Mouse (Mus musculus) forebrain, embryonic 12.5 days (tissue): ENCODE results near the gene Chaf1b. TPM values are rescaled to one million over a fixed set of nuclear protein-coding genes. Genes with fewer than 3 reads are reported as not detected.
A peak's percentile ranks its signal among the peaks of the same experiment; 100 is the strongest.

Source experiments
- ATAC-seq: fragments of 200-750 bp; cut with Nextera tagmentation; 2 replicates; pipeline ENCODE4 v1.8.0; 2017; ENCODE audit warnings: moderate TSS enrichment; ENCODE audit not compliant: low FRiP score
- H3K27ac ChIP-seq: fragments of 300-500 bp; sonication (generic); 2 replicates; pipeline ENCODE4 v1.5.1; 2016; ENCODE audit warnings: mild to moderate bottlenecking
- H3K27me3 ChIP-seq: fragments of 300-500 bp; sonication (generic); 2 replicates; pipeline ENCODE4 v1.6.1; 2016; ENCODE audit warnings: mild to moderate bottlenecking
- H3K36me3 ChIP-seq: fragments of 300-500 bp; sonication (generic); replicated peaks from 2 replicates; pipeline ENCODE4 v1.6.1; 2016; ENCODE audit warnings: mild to moderate bottlenecking
- H3K4me1 ChIP-seq: fragments of 300-500 bp; sonication (generic); 2 replicates; pipeline ENCODE4 v1.6.1; 2016
- H3K4me2 ChIP-seq: fragments of 300-500 bp; sonication (generic); 2 replicates; pipeline ENCODE4 v1.6.1; 2016; ENCODE audit warnings: mild to moderate bottlenecking, moderate library complexity
- H3K4me3 ChIP-seq: fragments of 300-500 bp; sonication (generic); replicated peaks from 2 replicates; pipeline ENCODE4 v1.5.1; 2016; ENCODE audit warnings: mild to moderate bottlenecking
- H3K9ac ChIP-seq: fragments of 300-500 bp; sonication (generic); 2 replicates; pipeline ENCODE4 v1.6.1; 2016; ENCODE audit warnings: mild to moderate bottlenecking
- H3K9me3 ChIP-seq: fragments of 300-500 bp; sonication (generic); 2 replicates; pipeline ENCODE4 v1.6.1; 2016
- WGBS: fragments of 180-500 bp; shearing (Covaris S2); methylation state at CpG from one replicate; pipeline ENCODE4 v1.1.7; 2016; 5-methylcytosine and 5-hydroxymethylcytosine counted together
- polyA plus RNA-seq: library from polyadenylated mRNA; unstranded; fragments of >200 nt; fragmentation: Nextera tagmentation; extraction: Ambion mirVana; gene quantifications from 2 replicates; pipeline ENCODE4 v1.2.1, GENCODE M21; 2016

Gene Chaf1b
- 92.4 and 93.4 TPM in 2 replicates for polyA plus RNA-seq

DNA sequence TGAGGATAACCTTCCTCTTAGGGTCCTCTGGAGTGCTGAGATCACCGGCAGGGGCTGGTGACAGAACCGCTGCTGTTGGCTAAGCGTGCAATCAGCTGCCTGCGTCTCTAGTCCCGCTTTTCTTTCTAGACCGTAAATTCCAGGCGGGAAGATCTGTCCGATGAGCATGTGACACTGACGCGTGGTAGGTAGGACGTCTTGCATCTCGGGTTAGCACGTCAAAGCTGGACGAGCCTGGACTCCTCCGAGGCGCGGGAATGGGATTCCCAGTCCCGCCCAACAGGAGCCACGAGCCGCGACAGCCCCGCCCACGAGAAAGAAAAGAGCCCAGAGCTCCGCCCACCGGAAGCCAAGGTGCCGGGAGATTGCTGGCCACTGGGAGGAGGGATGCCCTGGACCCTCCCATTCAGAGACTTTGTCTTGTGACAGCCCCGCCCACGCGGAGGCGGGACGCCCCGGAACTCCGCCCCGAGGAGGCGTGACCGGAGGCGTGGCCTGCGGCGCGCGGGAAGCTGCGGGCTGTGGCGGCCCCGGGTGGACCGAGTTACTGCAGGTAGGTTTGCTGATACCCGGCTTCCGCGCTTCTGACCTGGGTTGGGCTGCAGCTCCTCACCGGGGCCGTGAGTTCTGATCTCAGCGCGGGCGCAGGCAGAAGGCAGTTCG, at the start of gene Chaf1b:
Chaf1b (plus strand) TSS at position 479 of the 663 bp plus-strand sequence.
- peak within 1 kb of the TSS; percentile 80 for H3K4me3 ChIP-seq
- H3K9me3 ChIP-seq, result no peaks in the 10 kb centered on the region
- H3K9ac ChIP-seq, result peak within 1 kb of the TSS; percentile 75
- H3K27me3 ChIP-seq, result no peaks in the 10 kb centered on the region
- under 1% methylated on average over 54 of the region's 54 CpGs for WGBS
- peak; percentile 97 for ATAC-seq
- H3K36me3 ChIP-seq, result peaks cover 18% of the 10 kb centered on the region
- H3K27ac ChIP-seq, result 0 out of 2 replicates have a peak within 1 kb of the TSS, but pooled peaks have one; percentile 8
- peaks cover 22% of the 10 kb centered on the region for H3K4me1 ChIP-seq
- H3K4me2 ChIP-seq, result peak within 1 kb of the TSS; percentile 89

DNA sequence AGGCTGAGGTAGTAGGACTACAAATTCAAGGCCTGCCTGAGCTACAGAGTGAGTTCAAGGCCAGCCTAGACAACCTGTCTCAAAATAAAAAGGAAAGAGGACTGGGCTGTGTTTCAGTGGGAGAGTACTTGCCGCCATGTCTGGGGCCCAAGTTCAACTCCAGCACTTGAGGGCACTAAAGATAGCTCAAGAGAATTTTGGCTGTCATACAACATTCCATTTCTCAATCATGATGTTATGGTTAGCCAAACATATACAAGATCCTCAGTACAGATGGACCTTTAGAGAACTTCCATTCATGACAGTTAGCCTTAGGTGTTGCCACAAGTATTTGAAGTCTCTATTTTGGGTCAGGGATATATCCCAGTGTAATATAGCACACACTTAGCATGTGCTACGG, 49.6 kb upstream of the Chaf1b start:
- no peaks in the 10 kb centered on the region; the same call in 1 of the 2 replicates for H3K36me3 ChIP-seq

DNA sequence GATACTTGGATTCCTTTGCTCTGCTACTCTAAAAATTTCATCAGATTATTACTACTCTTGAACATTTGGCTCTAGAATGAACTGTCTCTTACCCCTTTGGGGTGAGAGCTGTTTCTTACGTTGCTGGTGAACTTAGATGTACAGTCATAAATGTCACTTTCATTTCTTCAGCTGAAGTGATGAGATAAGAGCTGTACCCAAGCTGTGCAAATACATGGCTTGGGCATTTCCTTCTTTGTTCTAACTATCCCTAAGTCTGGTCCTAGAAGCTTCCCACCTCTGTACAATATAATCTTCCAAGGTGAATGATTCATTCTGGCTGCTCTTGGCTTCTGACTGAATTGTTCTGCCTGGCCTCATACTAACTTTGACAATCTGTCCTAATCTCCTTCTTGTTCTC, 44.7 kb upstream of the Chaf1b start:
- no peak for ATAC-seq
- 0 out of 2 replicates have a peak, but pooled peaks cover 5% of the 10 kb centered on the region for H3K9me3 ChIP-seq
- H3K27ac ChIP-seq, result no peak overlapping the region
- H3K4me1 ChIP-seq, result peaks cover 2% of the 10 kb centered on the region; the same call in 1 of the 2 replicates
- no peak overlapping the region for H3K4me2 ChIP-seq
- no peak overlapping the region for H3K9ac ChIP-seq
- H3K27me3 ChIP-seq, result no peaks in the 10 kb centered on the region
- 100% methylated on average over 1 of the region's 1 CpGs for WGBS
- H3K4me3 ChIP-seq, result no peak overlapping the region
- H3K36me3 ChIP-seq, result peaks cover 5% of the 10 kb centered on the region; the same call in 1 of the 2 replicates

More for the DNA sequence above, 49.6 kb upstream of the Chaf1b start:
- no peaks in the 10 kb centered on the region for H3K9me3 ChIP-seq
- H3K4me2 ChIP-seq, result peak overlapping the region; percentile 77; the same call in 1 of the 2 replicates
- no peak for ATAC-seq
- H3K9ac ChIP-seq, result no peak overlapping the region
- H3K27me3 ChIP-seq, result 0 out of 2 replicates have a peak, but pooled peaks cover 4% of the 10 kb centered on the region
- H3K4me3 ChIP-seq, result no peak overlapping the region
- peaks cover 13% of the 10 kb centered on the region for H3K4me1 ChIP-seq
- H3K27ac ChIP-seq, result no peak overlapping the region
- WGBS, result 94% methylated on average over 2 of the region's 2 CpGs

DNA sequence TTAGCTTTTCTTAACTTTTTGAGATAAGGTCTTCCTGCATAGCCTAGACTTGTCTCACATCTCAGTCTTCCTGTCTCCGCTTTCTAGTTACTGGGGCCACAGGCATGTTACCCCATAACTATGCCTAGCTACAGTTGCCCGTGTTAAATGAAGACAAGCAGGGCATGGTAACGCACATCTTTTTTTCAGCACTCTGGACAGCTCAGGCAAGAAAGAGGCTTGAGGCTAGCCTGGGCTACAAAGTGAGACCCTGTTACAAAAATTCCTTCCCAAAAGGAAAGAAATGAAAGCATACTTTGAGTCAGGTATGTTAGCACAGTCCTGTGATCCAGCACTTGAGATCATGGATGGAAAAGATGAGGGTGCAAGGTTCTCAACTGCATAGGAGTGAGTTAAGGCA, 33.2 kb upstream of the Chaf1b start:
- Histone ChIP-seq H3K27ac (no peak overlapping the region), H3K9ac (no peak overlapping the region), H3K27me3 (no peaks in the 10 kb centered on the region), H3K36me3 (peaks cover 91% of the 10 kb centered on the region), H3K4me3 (no peak overlapping the region), H3K4me1 (no peaks in the 10 kb centered on the region), H3K4me2 (no peak overlapping the region), H3K9me3 (no peaks in the 10 kb centered on the region)
- ATAC-seq, result no peak
- over 99% methylated on average over 3 of the region's 3 CpGs for whole genome bisulfite sequencing

DNA sequence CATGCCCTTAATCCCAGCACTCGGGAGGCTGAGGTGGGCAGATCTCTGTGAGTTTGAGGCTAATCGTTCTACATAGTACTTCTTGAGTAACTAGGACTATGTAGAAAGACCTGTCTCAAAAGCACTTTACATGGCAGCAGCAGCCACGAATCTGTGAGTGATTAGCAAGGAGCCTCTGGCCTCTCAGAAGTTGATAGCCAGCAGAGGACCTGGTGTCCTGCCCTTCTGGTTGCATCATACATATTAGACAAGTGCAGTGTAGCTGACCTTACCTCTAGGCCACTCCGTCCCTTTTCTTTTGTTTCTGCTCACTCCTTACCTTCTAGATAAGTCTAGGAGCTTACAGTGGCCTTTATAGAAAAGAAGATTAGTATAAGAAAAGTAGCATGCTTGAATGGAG, 23.7 kb upstream of the Chaf1b start:
- WGBS, result 91% methylated on average over 4 of the region's 4 CpGs
- no peak for ATAC-seq
- Histone ChIP-seq H3K4me3 (no peak overlapping the region), H3K4me1 (no peaks in the 10 kb centered on the region), H3K27ac (no peak overlapping the region), H3K9ac (no peak overlapping the region), H3K36me3 (peaks cover 80% of the 10 kb centered on the region), H3K4me2 (no peak overlapping the region), H3K27me3 (no peaks in the 10 kb centered on the region), H3K9me3 (no peaks in the 10 kb centered on the region)

DNA sequence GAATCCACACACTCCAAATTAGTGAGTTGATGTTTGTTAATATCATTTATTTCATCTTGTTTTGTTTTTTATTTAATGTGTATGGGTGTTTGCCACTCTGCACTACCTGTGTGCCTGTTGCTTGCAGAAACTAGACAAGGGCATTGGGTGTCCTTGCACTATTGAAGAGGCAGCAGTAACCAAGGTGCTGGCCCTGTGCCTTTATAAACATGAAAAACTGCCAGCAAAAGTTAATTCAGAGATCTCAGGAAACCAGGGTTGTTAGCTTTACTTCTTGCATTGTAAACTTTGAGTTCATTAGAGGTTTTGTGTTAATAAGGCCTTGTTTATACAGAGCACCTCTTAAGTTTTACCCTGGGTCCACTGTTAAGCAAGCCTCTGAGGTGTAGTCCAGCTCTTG, 23.0 kb upstream of the Chaf1b start:
- no peak overlapping the region for H3K9ac ChIP-seq
- H3K36me3 ChIP-seq, result peaks cover 81% of the 10 kb centered on the region
- H3K9me3 ChIP-seq, result no peaks in the 10 kb centered on the region
- no peaks in the 10 kb centered on the region for H3K4me1 ChIP-seq
- no peak for ATAC-seq
- H3K27me3 ChIP-seq, result no peaks in the 10 kb centered on the region
- H3K4me3 ChIP-seq, result no peak overlapping the region
- no peak overlapping the region for H3K4me2 ChIP-seq
- H3K27ac ChIP-seq, result no peak overlapping the region

DNA sequence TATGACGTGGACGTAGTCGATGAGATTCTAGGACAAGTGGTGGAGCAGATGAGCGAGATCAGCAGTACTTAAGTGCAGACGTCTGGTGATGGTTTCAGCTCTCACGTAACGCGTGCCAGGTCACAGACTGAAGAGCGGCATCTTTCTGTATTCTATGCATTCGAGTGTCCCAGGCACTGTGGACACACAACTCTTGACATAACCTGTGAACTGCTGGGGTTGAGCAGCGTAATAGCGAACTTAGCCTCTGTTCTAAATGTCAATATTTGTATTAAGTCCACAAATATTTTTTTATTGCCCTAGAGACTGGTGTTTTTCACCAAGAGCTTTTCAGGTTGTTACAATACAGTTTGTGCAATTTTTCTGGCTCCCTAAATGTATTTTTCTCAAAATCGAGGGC, 8.9 kb upstream of the Chaf1b start:
- Histone ChIP-seq H3K4me3 (no peak overlapping the region), H3K4me2 (no peak overlapping the region), H3K4me1 (no peaks in the 10 kb centered on the region), H3K36me3 (peaks cover 77% of the 10 kb centered on the region), H3K27me3 (no peaks in the 10 kb centered on the region), H3K9me3 (no peaks in the 10 kb centered on the region), H3K9ac (no peak overlapping the region), H3K27ac (no peak overlapping the region)
- no peak for ATAC-seq
- 94% methylated on average over 13 of the region's 13 CpGs for WGBS

DNA sequence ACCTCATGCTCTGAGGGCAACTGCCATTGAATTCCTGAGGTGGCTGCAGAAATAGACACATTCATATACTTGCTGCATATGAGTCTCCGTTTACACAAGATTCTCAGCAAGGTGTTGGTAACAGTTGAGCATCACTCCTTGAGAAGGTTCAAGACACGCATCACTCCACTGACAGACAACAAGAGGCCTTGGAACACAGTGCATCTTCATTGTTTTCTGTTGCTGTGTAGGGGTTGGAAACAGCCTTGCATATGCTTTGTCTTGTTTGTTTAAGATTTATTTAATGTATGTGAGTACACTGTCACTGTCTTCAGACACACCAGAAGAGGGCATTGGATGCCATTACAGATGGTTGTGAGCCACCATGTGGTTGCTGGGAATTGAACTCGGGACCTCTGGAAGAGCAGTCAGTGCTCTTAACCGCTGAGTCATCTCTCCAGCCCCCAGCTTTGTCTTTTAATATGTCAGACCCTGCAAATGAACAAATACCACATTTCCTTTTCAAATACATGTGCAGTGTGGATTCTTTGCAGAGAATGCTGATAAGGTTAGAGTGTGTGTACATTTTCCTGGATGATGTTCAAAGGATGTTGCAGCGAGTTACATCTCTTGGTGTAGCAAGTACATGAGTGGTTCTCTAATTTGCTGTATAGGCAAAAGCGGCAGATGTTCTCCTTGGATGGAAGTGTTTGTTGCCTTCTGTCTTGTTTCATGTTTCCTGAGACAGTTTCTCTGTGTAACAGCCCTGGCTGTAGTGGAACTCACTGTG, 5.9 kb upstream of the Chaf1b start:
- H3K4me1 ChIP-seq, result no peaks in the 10 kb centered on the region
- WGBS, result 94% methylated on average over 6 of the region's 6 CpGs
- no peak overlapping the region for H3K9ac ChIP-seq
- H3K27ac ChIP-seq, result no peak overlapping the region
- H3K4me3 ChIP-seq, result no peak overlapping the region
- H3K4me2 ChIP-seq, result no peak overlapping the region
- no peak for ATAC-seq
- H3K27me3 ChIP-seq, result no peaks in the 10 kb centered on the region
- H3K9me3 ChIP-seq, result no peaks in the 10 kb centered on the region
- peaks cover 49% of the 10 kb centered on the region for H3K36me3 ChIP-seq

DNA sequence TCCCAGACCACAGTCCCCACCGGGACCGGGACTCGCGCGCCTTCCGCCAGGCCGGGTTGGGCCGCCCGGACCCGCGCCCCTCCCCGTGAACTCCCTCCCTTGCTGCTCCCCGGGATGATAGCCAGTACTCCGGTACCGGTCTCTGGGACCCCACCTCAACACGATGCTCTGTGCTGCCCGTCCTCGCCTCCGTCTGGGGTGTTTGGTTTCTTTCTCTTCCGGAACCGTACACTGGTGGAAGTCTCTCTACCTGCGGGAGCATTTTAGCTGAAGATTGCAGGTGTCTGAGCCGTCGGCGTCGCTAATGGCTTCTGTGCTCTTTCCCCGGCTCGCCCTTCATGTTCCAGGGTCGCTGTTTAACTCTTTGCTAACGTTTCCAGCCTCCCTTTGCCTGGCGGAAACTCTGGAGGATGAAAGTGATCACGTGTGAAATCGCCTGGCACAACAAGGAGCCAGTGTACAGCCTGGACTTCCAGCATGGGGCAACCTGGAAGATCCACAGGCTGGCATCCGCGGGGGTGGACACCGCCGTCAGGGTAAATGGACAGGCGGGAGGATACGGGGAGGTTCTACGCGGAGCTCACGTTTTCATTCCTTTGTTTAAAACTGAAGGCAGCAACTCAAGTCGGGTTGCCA, 503 bp downstream of the Chaf1b start:
- Histone ChIP-seq H3K9me3 (no peaks in the 10 kb centered on the region), H3K27ac (0 out of 2 replicates have a peak overlapping the region, but pooled peaks have one; percentile 8), H3K4me3 (peak overlapping the region; percentile 80), H3K4me1 (peaks cover 22% of the 10 kb centered on the region), H3K27me3 (no peaks in the 10 kb centered on the region), H3K4me2 (peak overlapping the region; percentile 89), H3K9ac (peak overlapping the region; percentile 75), H3K36me3 (peaks cover 25% of the 10 kb centered on the region)
- ATAC-seq, result peak; percentile 70
- under 1% methylated on average over 43 of the region's 43 CpGs for WGBS

DNA sequence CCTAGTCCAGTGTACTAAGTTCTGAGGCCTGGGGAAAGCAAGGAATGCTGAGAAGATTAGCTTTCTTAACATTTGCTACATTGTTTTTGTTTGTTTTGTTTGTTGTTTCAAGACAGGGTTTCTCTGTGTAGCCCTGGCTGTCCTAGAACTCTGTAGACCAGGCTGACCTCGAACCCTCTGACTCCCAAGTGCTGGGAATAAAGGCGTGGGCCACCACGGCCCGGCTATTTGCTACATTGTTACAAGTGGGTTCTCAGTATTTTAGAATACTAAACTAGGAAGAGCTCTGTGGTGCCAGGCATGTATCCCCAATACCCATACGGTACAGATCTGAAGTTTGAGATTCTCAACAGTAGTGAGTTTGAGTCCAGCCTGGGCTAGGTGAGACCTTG, 1.0 kb downstream of the Chaf1b start:
- Histone ChIP-seq H3K9me3 (no peaks in the 10 kb centered on the region), H3K9ac (peak overlapping the region; percentile 75), H3K27ac (no peak overlapping the region), H3K27me3 (no peaks in the 10 kb centered on the region), H3K36me3 (peaks cover 30% of the 10 kb centered on the region), H3K4me3 (peak overlapping the region; percentile 80), H3K4me1 (peaks cover 22% of the 10 kb centered on the region), H3K4me2 (peak overlapping the region; percentile 89)
- 44% methylated on average over 5 of the region's 5 CpGs for WGBS
- no peak for ATAC-seq

DNA sequence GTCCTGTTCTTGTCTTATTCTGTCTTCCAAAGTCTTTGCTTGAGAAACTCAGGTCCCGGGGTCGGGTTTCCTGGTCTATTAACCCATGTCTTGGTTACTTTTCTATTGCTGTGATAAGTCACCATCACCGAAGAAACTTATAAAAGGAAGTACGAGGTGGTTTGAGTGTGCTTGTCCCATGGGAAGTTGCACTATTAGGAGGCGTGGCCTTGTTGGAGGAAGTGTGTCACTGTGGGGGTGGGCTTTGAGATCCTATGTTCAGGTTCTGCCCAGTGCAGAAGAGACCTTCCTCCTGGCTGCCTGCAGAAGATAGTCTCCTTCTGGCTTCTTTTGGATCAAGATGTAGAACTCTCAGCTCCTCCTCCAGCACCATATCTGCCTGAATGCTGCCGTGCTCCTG, 4.8 kb downstream of the Chaf1b start:
- Histone ChIP-seq H3K9me3 (no peaks in the 10 kb centered on the region), H3K4me2 (no peak overlapping the region), H3K4me3 (no peak overlapping the region), H3K27me3 (no peaks in the 10 kb centered on the region), H3K36me3 (peaks cover 67% of the 10 kb centered on the region), H3K9ac (no peak overlapping the region), H3K4me1 (peaks cover 19% of the 10 kb centered on the region), H3K27ac (no peak overlapping the region)
- ATAC-seq, result no peak
- WGBS, result 93% methylated on average over 6 of the region's 6 CpGs

DNA sequence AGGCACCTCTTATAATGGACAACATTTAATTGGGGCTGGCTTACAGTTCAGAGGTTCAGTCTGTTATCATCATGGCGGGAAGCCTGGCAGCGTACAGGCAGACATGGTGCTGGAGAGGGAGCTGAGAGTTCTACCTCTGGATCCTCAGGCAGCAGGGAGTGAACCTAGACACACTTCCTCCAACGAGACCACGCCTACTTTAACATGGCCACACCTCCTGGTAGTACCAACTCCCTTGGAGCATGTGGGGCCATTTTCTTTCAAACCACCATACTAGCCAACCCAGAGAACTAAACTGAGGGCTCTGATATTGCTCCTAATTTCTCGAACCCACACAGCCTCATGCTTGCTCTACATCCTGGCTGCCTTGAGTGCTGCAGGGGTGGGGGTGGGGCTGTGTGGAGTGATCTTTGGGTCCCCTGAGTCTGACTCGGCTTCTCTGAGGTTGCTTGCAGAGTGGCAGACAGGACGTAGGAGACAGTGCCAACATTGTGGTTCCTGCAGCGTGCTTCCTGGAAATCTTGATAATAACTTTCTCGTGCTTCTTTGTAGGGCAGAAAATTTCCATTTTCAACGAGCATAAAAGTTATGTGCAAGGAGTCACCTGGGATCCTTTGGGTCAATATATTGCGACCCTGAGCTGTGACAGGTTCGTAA, 7.4 kb downstream of the Chaf1b start:
- H3K36me3 ChIP-seq, result peaks cover 92% of the 10 kb centered on the region
- WGBS, result 93% methylated on average over 12 of the region's 12 CpGs

More for the DNA sequence above, 7.4 kb downstream of the Chaf1b start:
- no peak for ATAC-seq
- no peak overlapping the region for H3K4me2 ChIP-seq
- no peaks in the 10 kb centered on the region for H3K4me1 ChIP-seq
- H3K4me3 ChIP-seq, result no peak overlapping the region
- no peaks in the 10 kb centered on the region for H3K27me3 ChIP-seq
- H3K9me3 ChIP-seq, result no peaks in the 10 kb centered on the region
- no peak overlapping the region for H3K27ac ChIP-seq
- no peak overlapping the region for H3K9ac ChIP-seq
